Mouse (Mus musculus): ENCODE data around the gene Pde4c.

- TF ChIP-seq POLR2A (IDR thresholded peaks at IDR 0.05; ENCODE audit: low read depth, low read length) (peak; percentile 49; the same call in 1 of the 2 replicates), CTCF (IDR thresholded peaks at IDR 0.05; ENCODE audit: extremely low read depth, insufficient read length, insufficient replicate concordance, low read depth, low read length) (no peak)
Measured at GRCm38 (mm10) chr8:70796403-70797080, 73.0 kb downstream of the Pde4c start.
